21 mouse cellular contexts compared by ENCODE assay signal in the genomic region with DNA sequence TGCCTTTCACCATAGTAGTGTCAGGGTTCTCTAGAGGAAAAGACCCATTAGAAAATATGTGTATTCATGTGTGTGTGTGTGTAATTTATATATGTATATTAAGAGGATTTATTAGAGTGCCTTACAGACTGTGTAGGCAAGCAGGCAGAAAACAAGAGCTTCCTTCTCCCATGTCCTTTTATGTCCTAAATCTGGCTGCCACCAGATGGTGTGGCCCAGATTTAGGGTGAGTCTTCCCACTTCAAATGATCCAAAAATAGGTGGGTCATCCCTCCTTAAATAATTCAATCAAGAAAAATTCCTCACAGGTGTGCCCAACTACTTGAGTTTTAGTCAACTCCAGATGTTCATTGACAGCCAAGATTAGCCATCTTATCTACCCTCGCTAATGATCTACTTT.
DNase-seq lines count a peak whose midpoint lies in the region; TF ChIP-seq lines count a peak whose summit lies in the region.
"Had no signal": no experiment of that assay in that cellular context is flagged by ENCODE, and none has a peak within 500 bp of the region (broad histone marks: within the 10 kb centered on the region; RNA-seq: fewer than 3 reads in every experiment).

No protein-coding gene starts in this region.

- no peak for TF ChIP-seq CTCF in left cerebral cortex, adult 2 months (IDR thresholded peaks at IDR 0.05)

- H3K27ac ChIP-seq in left cerebral cortex, adult 2 months = peak overlapping the region; percentile 56; the same call in 1 of the 2 replicates
- H3K27ac ChIP-seq: forebrain, embryonic 10.5 days; forebrain, embryonic 13.5 days; heart, adult 2 months; heart, embryonic 10.5 days; heart, embryonic 13.5 days; hindbrain, embryonic 14.5 days; hindbrain, postnatal 0 days had no signal

- DNase-seq in cerebellum, adult 11-12 months = peak; percentile 47
- no peak for DNase-seq in cerebellum, adult 8-10 months
- peak; percentile 57 for DNase-seq in cerebellum, adult 9-11 months
- DNase-seq in cerebellum, postnatal 14 days = no peak
- no peak for DNase-seq in left cerebral cortex, adult 2 months (ENCODE audit: extremely low spot score in 1 of 2, low spot score in 2 of 2)
- no peak for DNase-seq in left cerebral cortex, postnatal 10 days (ENCODE audit: extremely low spot score in 1 of 2, low spot score in 2 of 2)
- DNase-seq: adrenal gland, adult 8-10 months; adrenal gland, postnatal 36 days; cerebellum, postnatal 10 days; gastrocnemius, postnatal 10 days; gastrocnemius, postnatal 36 days; heart, adult 2 months; heart, postnatal 14 days; heart, postnatal 4 days; kidney, adult 18-20 months had no signal

- intact Hi-C loops in left cerebral cortex, adult 2 months (cut with DNase I) = no loop called here
- intact Hi-C loops in left cerebral cortex, postnatal 10 days (cut with DNase I) = no loop called here

- no peak overlapping the region for H3K4me3 ChIP-seq in left cerebral cortex, adult 2 months
- H3K4me3 ChIP-seq: forebrain, embryonic 10.5 days; forebrain, embryonic 13.5 days; heart, adult 2 months; heart, embryonic 10.5 days; heart, embryonic 13.5 days had no signal

Comparison
In these comparisons a context has a peak if more than half of its experiments do, and no peak if none do; other contexts are left out.
1. DNase-seq: peak in cerebellum, adult 11-12 months (single experiment) and cerebellum, adult 9-11 months (single experiment); none in cerebellum, adult 8-10 months (single experiment), cerebellum, postnatal 14 days (0 of 2), left cerebral cortex, adult 2 months (0 of 2) and left cerebral cortex, postnatal 10 days (0 of 2).